Mouse (Mus musculus) ES-E14 (cell line): ENCODE data around the gene Fbxl5.

Experiments
- CHD2 ChIP-seq: IDR thresholded peaks from 2 replicates; pipeline ENCODE4 v1.6.1; 2014; ENCODE audit warnings: mild to moderate bottlenecking, low read depth, low read length, inconsistent platforms
- HCFC1 ChIP-seq: IDR thresholded peaks from 2 replicates; pipeline ENCODE4 v1.6.1; 2012; ENCODE audit warnings: low read length, inconsistent platforms, borderline replicate concordance; ENCODE audit not compliant: insufficient read depth
- MAFK ChIP-seq: IDR thresholded peaks from 2 replicates; pipeline ENCODE4 v1.6.1; 2014; ENCODE audit warnings: mild to moderate bottlenecking, low read depth, low read length, inconsistent platforms; ENCODE audit not compliant: insufficient read depth
- ZC3H11A ChIP-seq: IDR thresholded peaks from 2 replicates; pipeline ENCODE4 v1.6.1; 2012; ENCODE audit warnings: low read depth, mild to moderate bottlenecking, inconsistent platforms, low read length, borderline replicate concordance
- ZNF384 ChIP-seq: IDR thresholded peaks from 2 replicates; pipeline ENCODE4 v1.6.1; 2012; ENCODE audit warnings: low read depth, low read length, inconsistent platforms

GRCm38 (mm10) chr5:43842011-43842285 lies 20.5 kb upstream of the Fbxl5 start:
- TF ChIP-seq MAFK (no peak), HCFC1 (no peak), CHD2 (no peak), ZNF384 (no peak), ZC3H11A (no peak)
